Mouse (Mus musculus) ovary, postnatal 14 days (tissue): ENCODE measurements around the gene Fars2.

Experiments used
- DNase-seq: peaks from one replicate; pipeline ENCODE4 v3.0.0; 2022; ENCODE audit warnings: low spot score

Fars2 gene

GRCm38 (mm10) chr13:36510161-36510560 lies 392.9 kb downstream of the Fars2 start:
- DNase-seq: no peak

- no peak for DNase-seq
Observed at GRCm38 (mm10) chr13:36513126-36513525, 395.9 kb downstream of the Fars2 start.

GRCm38 (mm10) chr13:36518144-36518571 lies 400.9 kb downstream of the Fars2 start:
- DNase-seq: no peak

- no peak for DNase-seq
Observed at GRCm38 (mm10) chr13:36527761-36528160, 410.5 kb downstream of the Fars2 start.

- peak; percentile 15 for DNase-seq
Observed at GRCm38 (mm10) chr13:36528223-36528895, 411.1 kb downstream of the Fars2 start.

- DNase-seq: no peak
Observed at GRCm38 (mm10) chr13:36529467-36530039, 412.3 kb downstream of the Fars2 start.

GRCm38 (mm10) chr13:36530852-36531251 lies 413.6 kb downstream of the Fars2 start:
- DNase-seq: no peak

GRCm38 (mm10) chr13:36531893-36532292 lies 414.7 kb downstream of the Fars2 start:
- no peak for DNase-seq

GRCm38 (mm10) chr13:36533071-36533470 lies 415.9 kb downstream of the Fars2 start:
- no peak for DNase-seq

GRCm38 (mm10) chr13:36533518-36533917 lies 416.3 kb downstream of the Fars2 start:
- no peak for DNase-seq

- DNase-seq: no peak
Observed at GRCm38 (mm10) chr13:36533966-36534540, 416.8 kb downstream of the Fars2 start.

- no peak for DNase-seq
Observed at GRCm38 (mm10) chr13:36537580-36537979, 420.4 kb downstream of the Fars2 start.

GRCm38 (mm10) chr13:36538385-36538784 lies 421.2 kb downstream of the Fars2 start:
- no peak for DNase-seq

- DNase-seq: no peak
Observed at GRCm38 (mm10) chr13:36540231-36540630, 423.0 kb downstream of the Fars2 start.

GRCm38 (mm10) chr13:36541287-36541780 lies 424.1 kb downstream of the Fars2 start:
- DNase-seq: no peak

GRCm38 (mm10) chr13:36550694-36551093 lies 433.5 kb downstream of the Fars2 start:
- DNase-seq: no peak

- DNase-seq: no peak
Observed at GRCm38 (mm10) chr13:36552522-36553246, 435.5 kb downstream of the Fars2 start.

GRCm38 (mm10) chr13:36553247-36553642 lies 436.0 kb downstream of the Fars2 start:
- DNase-seq: no peak

- no peak for DNase-seq
Observed at GRCm38 (mm10) chr13:36554743-36555142, 437.5 kb downstream of the Fars2 start.

- no peak for DNase-seq
Observed at GRCm38 (mm10) chr13:36562447-36563441, 445.5 kb downstream of the Fars2 start.

- no peak for DNase-seq
Observed at GRCm38 (mm10) chr13:36564764-36565315, 447.6 kb downstream of the Fars2 start.
